Mouse (Mus musculus) embryonic facial prominence, embryonic 15.5 days (tissue): ENCODE data around the gene Cpeb2. TPM values are rescaled to one million over a fixed set of nuclear protein-coding genes. Genes with fewer than 3 reads are reported as not detected.

ENCODE experiments used
- ATAC-seq: fragments of 200-750 bp; cut with Nextera tagmentation; 2 replicates; pipeline ENCODE4 v1.8.0; 2017; ENCODE audit warnings: low read depth, moderate TSS enrichment; ENCODE audit not compliant: insufficient number of reproducible peaks, low FRiP score, low TSS enrichment
- H3K27ac ChIP-seq: fragments of 300-500 bp; sonication (generic); replicated peaks from 2 replicates; pipeline ENCODE4 v1.5.1; 2015; ENCODE audit warnings: mild to moderate bottlenecking, inconsistent platforms
- H3K27me3 ChIP-seq: fragments of 300-500 bp; sonication (generic); 2 replicates; pipeline ENCODE4 v1.6.1; 2015; ENCODE audit warnings: inconsistent platforms
- H3K36me3 ChIP-seq: fragments of 300-500 bp; sonication (generic); 2 replicates; pipeline ENCODE4 v1.6.1; 2015; ENCODE audit warnings: mild to moderate bottlenecking, inconsistent platforms
- H3K4me1 ChIP-seq: fragments of 300-500 bp; sonication (generic); 2 replicates; pipeline ENCODE4 v1.6.1; 2015; ENCODE audit warnings: inconsistent platforms
- H3K4me2 ChIP-seq: fragments of 300-500 bp; sonication (generic); replicated peaks from 2 replicates; pipeline ENCODE4 v1.6.1; 2015; ENCODE audit warnings: mild to moderate bottlenecking, inconsistent platforms
- H3K4me3 ChIP-seq: fragments of 300-500 bp; sonication (generic); replicated peaks from 2 replicates; pipeline ENCODE4 v1.5.1; 2015; ENCODE audit warnings: mild to moderate bottlenecking, inconsistent platforms
- H3K9ac ChIP-seq: fragments of 300-500 bp; sonication (generic); 2 replicates; pipeline ENCODE4 v1.6.1; 2015; ENCODE audit warnings: inconsistent platforms
- H3K9me3 ChIP-seq: fragments of 300-500 bp; sonication (generic); replicated peaks from 2 replicates; pipeline ENCODE4 v1.6.1; 2016; ENCODE audit warnings: inconsistent platforms
- WGBS: fragments of 180-500 bp; shearing (Covaris S2); methylation state at CpG from one replicate; pipeline ENCODE4 v1.1.7; 2015; 5-methylcytosine and 5-hydroxymethylcytosine counted together
- polyA plus RNA-seq: library from polyadenylated mRNA; unstranded; fragments of >200 nt; fragmentation: Nextera tagmentation; extraction: Ambion mirVana; gene quantifications from 2 replicates; pipeline ENCODE4 v1.2.1, GENCODE M21; 2015

Gene Cpeb2
- polyA plus RNA-seq, 1 experiment from 2014 or later: 3.8 TPM

DNA sequence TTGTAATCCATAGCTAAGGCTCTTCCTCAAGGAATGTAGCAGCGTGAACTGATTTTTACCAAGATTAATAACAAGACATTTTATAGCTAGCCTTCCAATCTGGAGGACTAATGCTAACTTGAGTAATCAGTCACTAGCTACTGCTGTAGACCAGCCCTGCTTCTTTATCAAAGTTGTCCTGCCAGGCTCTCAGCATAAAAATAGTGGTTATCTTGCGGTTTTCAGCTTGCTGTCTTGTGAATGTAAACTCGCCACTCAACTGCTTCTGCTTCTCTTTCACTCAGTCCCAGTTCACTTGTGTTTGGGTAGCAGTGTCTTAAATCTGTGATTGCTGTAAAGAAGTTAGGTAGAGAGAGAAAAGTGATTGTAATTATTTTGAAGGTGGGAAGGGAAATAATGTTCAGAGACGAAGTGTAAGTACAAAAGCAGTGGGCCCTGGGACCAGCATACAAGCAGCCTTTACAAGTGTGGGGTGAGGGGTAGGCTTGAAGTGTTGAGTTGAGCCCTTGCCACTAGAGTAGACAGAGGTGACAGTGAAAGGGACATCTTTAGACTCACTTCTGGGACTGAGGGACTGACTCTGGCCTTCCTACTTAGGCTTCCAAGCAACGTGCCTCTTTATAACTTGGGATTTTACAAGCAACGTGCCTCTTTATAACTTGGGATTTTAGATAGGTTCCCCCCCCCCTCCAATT, 6.3 kb downstream of the Cpeb2 start:
- Histone ChIP-seq H3K4me1 (peaks cover 5% of the 10 kb centered on the region; the same call in 1 of the 2 replicates), H3K27ac (no peak overlapping the region), H3K36me3 (no peaks in the 10 kb centered on the region), H3K9me3 (no peaks in the 10 kb centered on the region), H3K4me3 (no peak overlapping the region), H3K4me2 (no peak overlapping the region), H3K27me3 (no peaks in the 10 kb centered on the region), H3K9ac (no peak overlapping the region)
- no peak for ATAC-seq
- WGBS: 80% methylated on average over 6 of the region's 6 CpGs

DNA sequence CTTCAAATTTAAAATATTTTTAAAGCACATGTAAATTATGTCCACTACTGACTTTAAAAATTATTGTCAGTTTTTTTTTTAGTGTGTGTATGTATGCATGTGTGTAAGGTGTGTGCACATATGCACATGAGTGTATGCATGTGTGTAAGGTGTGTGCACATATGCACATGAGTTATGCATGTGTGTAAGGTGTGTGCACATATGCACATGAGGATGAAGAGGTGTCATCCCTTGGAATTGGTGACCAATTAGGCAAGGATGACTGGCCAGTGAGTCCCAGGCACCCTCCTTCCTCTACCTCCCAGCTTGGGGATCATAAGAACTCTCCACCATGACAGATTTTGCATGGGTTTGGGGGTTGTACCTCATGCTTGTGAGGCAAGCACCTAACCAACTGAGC, 7.8 kb downstream of the Cpeb2 start:
- H3K9me3 ChIP-seq: no peaks in the 10 kb centered on the region
- no peak overlapping the region for H3K27ac ChIP-seq
- H3K36me3 ChIP-seq: no peaks in the 10 kb centered on the region
- no peak overlapping the region for H3K9ac ChIP-seq
- H3K4me1 ChIP-seq: peaks cover 4% of the 10 kb centered on the region; the same call in 1 of the 2 replicates
- H3K4me2 ChIP-seq: no peak overlapping the region
- H3K4me3 ChIP-seq: no peak overlapping the region
- no peaks in the 10 kb centered on the region for H3K27me3 ChIP-seq
- no peak for ATAC-seq

DNA sequence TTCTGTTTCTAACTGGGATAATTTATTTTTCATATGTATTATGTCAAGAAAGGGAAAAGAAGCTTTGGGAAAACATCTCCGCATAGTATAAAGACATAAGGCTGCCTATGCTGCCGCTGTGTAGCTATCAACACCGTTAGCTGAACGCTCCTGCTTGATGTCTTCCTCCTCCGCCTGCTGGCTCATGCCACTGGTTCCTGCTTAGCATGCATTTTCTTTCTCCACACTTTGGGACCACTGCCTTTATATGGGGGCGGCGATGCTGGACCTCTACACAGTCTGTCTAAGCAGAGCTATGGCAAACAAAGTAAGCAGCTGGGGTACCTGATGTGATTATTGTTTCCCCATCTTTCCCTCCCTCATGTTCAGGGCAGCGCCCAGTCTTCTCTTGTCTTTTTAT, 13.3 kb downstream of the Cpeb2 start:
- H3K27ac ChIP-seq: no peak overlapping the region
- H3K4me3 ChIP-seq: no peak overlapping the region
- no peak for ATAC-seq
- no peak overlapping the region for H3K9ac ChIP-seq
- no peaks in the 10 kb centered on the region for H3K36me3 ChIP-seq
- 92% methylated on average over 8 of the region's 8 CpGs for WGBS
- no peaks in the 10 kb centered on the region for H3K27me3 ChIP-seq
- no peaks in the 10 kb centered on the region for H3K4me1 ChIP-seq
- no peak overlapping the region for H3K4me2 ChIP-seq
- H3K9me3 ChIP-seq: no peaks in the 10 kb centered on the region

DNA sequence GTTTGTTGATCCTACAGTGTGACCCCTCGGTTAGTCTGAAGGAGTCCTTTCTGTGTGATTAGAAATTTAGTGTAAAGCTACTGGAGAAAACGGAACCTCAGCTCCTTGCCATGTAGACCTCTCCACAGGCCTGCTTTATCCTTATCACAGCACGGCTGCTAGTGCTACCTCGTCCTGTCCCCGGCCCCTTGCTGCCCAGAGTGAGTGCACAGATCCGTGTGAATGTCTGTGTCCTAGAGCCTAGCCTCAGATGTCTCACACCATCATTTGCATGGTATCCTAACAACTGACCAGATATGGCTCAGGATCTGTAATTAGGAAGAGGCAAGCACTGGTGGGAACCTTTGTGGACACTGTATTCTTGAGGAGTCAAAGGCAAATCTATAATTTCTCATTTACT, 14.0 kb downstream of the Cpeb2 start:
- no peak for ATAC-seq
- Histone ChIP-seq H3K27me3 (no peaks in the 10 kb centered on the region), H3K9ac (no peak overlapping the region), H3K36me3 (no peaks in the 10 kb centered on the region), H3K4me2 (no peak overlapping the region), H3K4me1 (no peaks in the 10 kb centered on the region), H3K9me3 (no peaks in the 10 kb centered on the region), H3K4me3 (no peak overlapping the region), H3K27ac (no peak overlapping the region)
- WGBS: 81% methylated on average over 6 of the region's 6 CpGs

DNA sequence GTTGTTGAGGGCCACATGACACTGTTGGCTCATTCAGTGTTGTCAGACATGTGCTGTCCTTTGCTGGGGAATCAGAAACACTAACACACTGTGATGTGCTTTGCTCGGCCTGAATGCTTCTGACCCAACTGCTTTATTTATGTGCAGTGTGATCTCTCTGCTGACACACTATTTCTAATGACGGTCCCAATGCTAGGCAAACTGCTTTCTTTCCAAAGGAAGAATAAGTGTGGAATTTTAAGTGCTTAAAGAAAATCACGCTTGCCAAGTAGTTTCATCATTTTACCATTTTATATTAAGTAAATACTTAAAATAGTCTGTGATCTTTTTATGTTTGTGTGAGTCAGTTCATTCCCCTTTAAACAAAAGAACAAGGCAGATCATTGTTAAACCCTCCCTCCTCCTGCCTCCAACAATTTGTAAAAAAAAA, 15.0 kb downstream of the Cpeb2 start:
- H3K27ac ChIP-seq: no peak overlapping the region
- no peak overlapping the region for H3K4me2 ChIP-seq
- no peak overlapping the region for H3K9ac ChIP-seq
- H3K27me3 ChIP-seq: no peaks in the 10 kb centered on the region
- no peak for ATAC-seq
- WGBS: 48% methylated on average over 3 of the region's 3 CpGs
- no peaks in the 10 kb centered on the region for H3K9me3 ChIP-seq
- no peaks in the 10 kb centered on the region for H3K4me1 ChIP-seq
- no peak overlapping the region for H3K4me3 ChIP-seq
- no peaks in the 10 kb centered on the region for H3K36me3 ChIP-seq

DNA sequence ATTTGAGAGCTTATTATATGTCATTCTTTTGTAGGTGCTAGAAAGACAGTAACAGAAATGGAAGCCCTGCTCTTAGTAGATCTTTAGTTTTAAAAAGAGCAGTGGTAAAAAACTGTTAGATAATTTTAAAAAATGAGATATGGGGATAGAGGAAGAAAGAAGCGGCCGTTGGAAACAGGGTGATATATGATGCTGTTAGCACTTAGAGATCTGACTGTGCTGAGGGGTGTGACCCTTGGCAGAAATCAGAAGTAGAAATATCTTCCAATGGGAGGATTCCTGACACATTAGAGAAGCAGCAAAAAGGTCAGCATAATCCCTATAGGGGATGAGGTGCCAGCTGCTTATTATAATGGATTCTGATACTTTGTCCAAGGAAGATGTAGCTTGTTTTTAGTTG, 24.5 kb downstream of the Cpeb2 start:
- no peak overlapping the region for H3K4me2 ChIP-seq
- no peaks in the 10 kb centered on the region for H3K36me3 ChIP-seq
- H3K9me3 ChIP-seq: no peaks in the 10 kb centered on the region
- no peaks in the 10 kb centered on the region for H3K27me3 ChIP-seq
- no peak for ATAC-seq
- H3K4me3 ChIP-seq: no peak overlapping the region
- no peak overlapping the region for H3K27ac ChIP-seq
- no peaks in the 10 kb centered on the region for H3K4me1 ChIP-seq
- 79% methylated on average over 2 of the region's 2 CpGs for WGBS
- no peak overlapping the region for H3K9ac ChIP-seq

DNA sequence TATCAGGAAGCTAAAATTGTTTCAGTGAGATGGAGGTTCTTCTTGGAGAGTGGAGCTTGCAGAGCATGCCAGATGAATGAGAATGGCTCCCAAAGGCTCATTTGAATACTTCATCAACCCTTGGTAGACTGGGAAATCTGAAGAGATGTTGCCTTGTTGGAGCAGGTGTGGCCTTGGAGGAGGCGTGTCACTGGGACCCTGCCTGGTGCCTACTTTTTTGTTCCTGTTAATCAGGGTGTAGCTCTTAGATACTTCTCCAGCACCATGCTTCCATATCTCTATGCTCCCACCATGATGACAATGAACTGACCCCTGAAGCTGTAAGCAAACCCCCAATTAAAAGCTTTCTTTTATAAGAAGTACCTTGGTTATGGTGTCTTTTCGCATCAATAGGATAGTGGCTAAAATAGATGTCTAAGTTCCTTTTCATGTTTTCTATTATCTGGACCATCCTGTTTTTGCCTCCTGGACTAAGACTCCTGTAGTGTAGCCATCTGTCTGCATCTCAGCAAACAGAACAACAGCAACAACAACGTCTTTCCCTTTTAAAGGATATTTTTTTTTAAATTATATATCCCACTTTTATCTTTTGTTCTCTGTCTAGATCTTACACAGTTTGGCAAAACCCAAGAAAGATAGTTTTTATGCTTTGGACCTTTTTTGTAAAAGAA, 25.6 kb downstream of the Cpeb2 start:
- Histone ChIP-seq H3K4me2 (no peak overlapping the region), H3K36me3 (no peaks in the 10 kb centered on the region), H3K27me3 (no peaks in the 10 kb centered on the region), H3K27ac (no peak overlapping the region), H3K9ac (no peak overlapping the region), H3K9me3 (no peaks in the 10 kb centered on the region), H3K4me1 (no peaks in the 10 kb centered on the region), H3K4me3 (no peak overlapping the region)
- ATAC-seq: no peak
- WGBS: 87% methylated on average over 3 of the region's 3 CpGs

DNA sequence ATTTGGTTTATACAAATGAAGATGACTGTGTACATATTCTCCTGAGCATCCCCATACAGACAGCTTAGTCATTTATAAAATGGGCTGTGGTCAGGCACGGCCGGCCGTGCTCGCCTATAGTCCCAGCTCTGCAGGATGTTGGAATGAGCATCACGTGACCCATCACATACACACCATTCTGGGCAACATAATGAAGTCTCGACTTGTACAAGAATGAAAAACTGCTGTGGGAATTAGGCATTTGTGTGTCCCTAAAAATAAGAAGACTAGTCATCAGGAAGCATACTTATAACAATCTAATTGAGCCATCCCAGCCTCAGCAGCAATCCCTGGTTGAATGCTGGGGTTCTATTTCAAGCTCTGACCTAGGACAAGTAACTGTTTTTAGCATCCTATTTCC, 28.8 kb downstream of the Cpeb2 start:
- no peaks in the 10 kb centered on the region for H3K9me3 ChIP-seq
- H3K27me3 ChIP-seq: no peaks in the 10 kb centered on the region
- H3K4me2 ChIP-seq: no peak overlapping the region
- 77% methylated on average over 6 of the region's 6 CpGs for WGBS
- H3K27ac ChIP-seq: no peak overlapping the region
- no peaks in the 10 kb centered on the region for H3K4me1 ChIP-seq
- no peak overlapping the region for H3K4me3 ChIP-seq
- H3K36me3 ChIP-seq: no peaks in the 10 kb centered on the region
- no peak for ATAC-seq
- no peak overlapping the region for H3K9ac ChIP-seq

DNA sequence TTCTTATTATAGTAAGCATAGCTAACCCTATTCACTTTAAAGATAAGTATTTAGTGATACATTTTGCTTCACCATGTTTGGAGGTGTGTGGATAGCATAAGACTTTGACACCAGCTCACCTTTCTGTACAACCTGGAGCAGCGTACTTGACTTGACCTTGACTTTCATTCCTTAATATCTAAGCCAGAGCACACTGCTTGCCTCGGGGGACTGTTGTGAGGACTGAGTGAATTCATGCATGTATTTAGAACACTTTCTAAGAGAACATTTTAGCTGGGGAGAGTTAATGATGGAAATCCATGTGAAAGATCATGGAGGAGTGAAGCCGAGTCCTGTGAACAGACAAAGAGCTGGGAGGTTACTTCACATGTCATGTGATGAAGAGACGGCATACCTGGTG, 31.0 kb downstream of the Cpeb2 start:
- Histone ChIP-seq H3K36me3 (no peaks in the 10 kb centered on the region), H3K4me3 (no peak overlapping the region), H3K27ac (no peak overlapping the region), H3K4me1 (no peaks in the 10 kb centered on the region), H3K4me2 (no peak overlapping the region), H3K27me3 (no peaks in the 10 kb centered on the region), H3K9ac (no peak overlapping the region), H3K9me3 (no peaks in the 10 kb centered on the region)
- WGBS: 78% methylated on average over 4 of the region's 4 CpGs
- ATAC-seq: no peak

DNA sequence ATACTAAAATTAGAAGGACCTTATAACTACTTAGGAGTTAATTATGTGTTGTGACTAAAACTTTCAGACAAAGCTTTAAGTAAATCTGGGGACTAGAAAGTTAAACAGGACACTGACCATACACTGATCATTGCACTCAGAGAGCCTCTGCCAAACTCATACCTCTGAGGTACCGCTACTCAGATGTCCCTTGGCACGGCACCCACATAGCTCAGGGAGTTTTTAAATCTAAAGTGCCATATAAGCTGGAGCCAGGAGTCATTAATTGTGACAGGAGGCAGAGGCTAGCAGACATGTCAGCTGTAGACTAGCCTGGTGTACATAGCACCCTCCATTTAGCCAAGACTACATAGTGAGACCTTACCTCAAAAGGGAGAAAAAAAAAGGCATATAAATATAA, 31.7 kb downstream of the Cpeb2 start:
- WGBS: 87% methylated on average over 2 of the region's 2 CpGs
- no peak for ATAC-seq
- no peak overlapping the region for H3K27ac ChIP-seq
- no peaks in the 10 kb centered on the region for H3K9me3 ChIP-seq
- H3K9ac ChIP-seq: no peak overlapping the region
- no peaks in the 10 kb centered on the region for H3K4me1 ChIP-seq
- H3K4me3 ChIP-seq: no peak overlapping the region
- no peak overlapping the region for H3K4me2 ChIP-seq
- H3K27me3 ChIP-seq: no peaks in the 10 kb centered on the region
- H3K36me3 ChIP-seq: no peaks in the 10 kb centered on the region

DNA sequence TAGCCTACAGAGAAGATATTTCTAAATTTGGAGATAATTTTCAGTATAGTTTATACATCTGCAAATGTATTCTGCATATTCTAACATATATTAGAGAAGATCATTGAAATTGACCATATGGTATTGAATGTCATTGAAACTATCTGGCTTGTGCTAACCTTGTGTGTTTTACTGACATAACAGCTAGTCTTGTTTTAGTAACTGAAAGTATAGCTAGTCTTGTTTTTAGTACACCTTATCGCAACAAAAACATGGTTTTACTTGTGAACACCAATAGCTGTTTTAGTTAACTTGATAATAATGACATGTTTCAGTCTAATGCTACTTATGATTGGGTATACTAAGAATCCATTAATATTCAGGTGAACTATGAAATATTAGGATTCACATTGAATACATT, 45.0 kb downstream of the Cpeb2 start:
- Histone ChIP-seq H3K9ac (no peak overlapping the region), H3K4me3 (no peak overlapping the region), H3K27ac (no peak overlapping the region), H3K36me3 (no peaks in the 10 kb centered on the region), H3K4me2 (no peak overlapping the region), H3K27me3 (no peaks in the 10 kb centered on the region), H3K4me1 (no peaks in the 10 kb centered on the region), H3K9me3 (no peaks in the 10 kb centered on the region)
- WGBS: 96% methylated on average over 1 of the region's 1 CpGs
- ATAC-seq: no peak

DNA sequence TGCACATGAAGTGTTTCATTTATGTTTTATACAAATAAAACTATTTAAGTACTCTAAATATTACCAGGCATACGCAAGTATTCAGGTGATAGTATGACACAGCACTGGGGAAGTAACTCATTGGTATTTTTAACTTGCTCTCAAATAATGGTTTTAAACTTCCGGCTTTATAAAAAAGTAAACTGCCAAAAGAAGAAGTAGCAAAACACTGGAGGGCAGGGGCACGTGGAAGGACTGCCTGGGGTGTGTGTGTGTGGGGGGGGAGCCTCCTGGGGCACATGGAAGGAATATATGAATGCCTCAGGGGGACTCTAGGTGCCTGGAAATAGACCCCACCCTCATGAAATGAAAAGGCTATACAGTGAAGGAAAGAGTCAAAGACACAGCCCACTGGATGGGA, 46.8 kb downstream of the Cpeb2 start:
- Histone ChIP-seq H3K9ac (no peak overlapping the region), H3K27me3 (no peaks in the 10 kb centered on the region), H3K4me1 (no peaks in the 10 kb centered on the region), H3K4me3 (no peak overlapping the region), H3K9me3 (no peaks in the 10 kb centered on the region), H3K36me3 (no peaks in the 10 kb centered on the region), H3K27ac (no peak overlapping the region), H3K4me2 (no peak overlapping the region)
- 77% methylated on average over 3 of the region's 3 CpGs for WGBS
- no peak for ATAC-seq
